Mouse (Mus musculus) megakaryocyte, embryonic 14.5 days (primary cell): ENCODE measurements around the gene Tcl1b1. TPM values are rescaled to one million over a fixed set of nuclear protein-coding genes. Genes with fewer than 3 reads are reported as not detected.
"Not testable (repeated sequence)": the region's sequence is repeated elsewhere in the genome, so short reads cannot be mapped to it uniquely, and the experiment has no call there.

Source experiments
- H3K27me3 ChIP-seq: replicated peaks from 2 replicates; pipeline ENCODE3; 2012; ENCODE audit warnings: inconsistent platforms
- H3K36me3 ChIP-seq: replicated peaks from 2 replicates; pipeline ENCODE3; 2012; ENCODE audit warnings: low read length, inconsistent platforms, mixed read lengths
- H3K4me1 ChIP-seq: 2 replicates; pipeline ENCODE4 v1.6.1; 2012; ENCODE audit warnings: inconsistent platforms
- H3K4me3 ChIP-seq: replicated peaks from 2 replicates; pipeline ENCODE3; 2012; ENCODE audit warnings: moderate library complexity, mild to moderate bottlenecking, inconsistent platforms
- H3K9me3 ChIP-seq: 2 replicates; pipeline ENCODE4 v1.6.1; 2012; ENCODE audit warnings: inconsistent platforms
- FLI1 ChIP-seq: IDR thresholded peaks from 2 replicates; pipeline ENCODE4 v1.6.1; 2012; ENCODE audit warnings: low read length, inconsistent platforms, mixed read lengths
- GATA1 ChIP-seq: IDR thresholded peaks from 3 replicates; pipeline ENCODE4 v1.6.1; 2012; ENCODE audit warnings: mixed read lengths, low read length, inconsistent platforms, borderline replicate concordance
- polyA plus RNA-seq: library from polyadenylated mRNA; stranded (reverse); fragments of >175 nt; gene quantifications from 2 replicates; pipeline ENCODE4 v1.2.3, GENCODE M21; 2012; ENCODE audit warnings: low replicate concordance; ENCODE audit not compliant: insufficient read depth

Gene Tcl1b1
- not detected in 2 replicates for polyA plus RNA-seq

DNA sequence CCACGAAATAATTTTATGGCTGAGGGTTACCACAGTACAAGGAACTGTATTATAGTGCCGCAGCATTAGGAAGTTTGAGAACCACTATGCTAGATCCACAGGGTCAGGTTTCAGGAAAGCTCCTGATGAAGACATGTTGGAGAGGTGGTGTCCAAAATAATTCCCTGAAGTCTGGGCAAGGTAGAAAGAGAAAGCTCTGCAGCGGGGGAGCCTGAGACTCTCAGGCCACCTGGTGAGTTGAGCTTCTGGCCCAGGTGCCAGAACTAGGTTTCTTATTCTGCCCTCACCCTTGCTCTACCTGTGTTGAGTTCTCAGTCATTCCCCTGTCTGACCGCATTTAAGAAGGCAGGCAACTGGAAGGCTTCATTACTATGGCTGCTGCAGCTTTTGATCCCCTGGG is at the start of gene Tcl1b1:
TSS of gene Tcl1b1 (plus strand) at position 301 of the 400 bp plus-strand sequence.
- Histone ChIP-seq H3K4me1 (no peaks in the 10 kb centered on the region), H3K4me3 (no peak within 1 kb of the TSS), H3K27me3 (peaks cover 1% of the 10 kb centered on the region), H3K9me3 (no peaks in the 10 kb centered on the region), H3K36me3 (no peaks in the 10 kb centered on the region)
- TF ChIP-seq FLI1 (no peak), GATA1 (no peak)

GRCm38 (mm10) chr12:105109812-105110211 is 49.7 kb upstream of the Tcl1b1 start:
- no peaks in the 10 kb centered on the region for H3K36me3 ChIP-seq
- peaks cover 14% of the 10 kb centered on the region for H3K27me3 ChIP-seq
- TF ChIP-seq FLI1 (no peak), GATA1 (no peak)
- no peak overlapping the region for H3K4me3 ChIP-seq
- H3K9me3 ChIP-seq: peaks cover 4% of the 10 kb centered on the region
- H3K4me1 ChIP-seq: peaks cover 6% of the 10 kb centered on the region; the same call in 1 of the 2 replicates

DNA sequence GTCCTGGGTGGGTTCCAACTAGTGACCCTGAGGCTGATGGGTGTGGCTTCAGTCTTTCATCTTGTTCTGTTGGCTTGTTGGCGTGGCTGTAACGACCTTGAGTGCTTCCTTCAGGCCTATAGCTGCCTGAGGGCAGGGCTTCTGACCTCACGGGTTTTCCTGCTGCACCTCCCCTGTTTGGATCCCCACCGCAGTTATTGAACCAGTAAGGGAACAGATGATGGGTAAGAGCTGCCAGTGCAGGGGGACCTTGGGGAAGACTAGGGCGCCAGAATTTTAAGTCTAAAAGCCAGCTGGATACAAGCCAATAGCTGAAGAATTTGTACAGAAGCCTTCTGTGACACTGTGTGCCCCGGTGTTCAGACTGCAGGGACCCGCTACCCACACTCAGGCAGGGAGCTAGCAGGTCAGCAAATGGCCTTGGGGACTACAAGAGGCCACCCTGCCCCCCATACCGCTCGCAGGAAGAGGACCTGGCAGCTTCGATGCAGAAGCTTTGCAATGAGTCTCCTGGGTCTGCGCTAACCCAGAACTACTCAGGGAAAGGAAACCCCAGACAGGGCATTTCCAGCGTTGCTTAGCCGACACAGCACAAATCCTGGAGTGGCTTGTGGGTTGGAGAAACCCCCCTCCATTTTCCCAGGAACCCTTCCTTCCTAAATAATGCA is 47.0 kb upstream of the Tcl1b1 start:
- H3K4me3 ChIP-seq: no peak overlapping the region
- no peaks in the 10 kb centered on the region for H3K36me3 ChIP-seq
- H3K9me3 ChIP-seq: peaks cover 4% of the 10 kb centered on the region
- peaks cover 6% of the 10 kb centered on the region; the same call in 1 of the 2 replicates for H3K4me1 ChIP-seq
- no peak for TF ChIP-seq GATA1
- no peak for TF ChIP-seq FLI1
- peaks cover 7% of the 10 kb centered on the region for H3K27me3 ChIP-seq

- no peak for TF ChIP-seq FLI1
- TF ChIP-seq GATA1: no peak
- Histone ChIP-seq H3K36me3 (no peaks in the 10 kb centered on the region), H3K27me3 (peaks cover 1% of the 10 kb centered on the region), H3K4me3 (no peak overlapping the region), H3K4me1 (no peaks in the 10 kb centered on the region), H3K9me3 (peaks cover 4% of the 10 kb centered on the region)
Observed at GRCm38 (mm10) chr12:105116648-105117047, 42.8 kb upstream of the Tcl1b1 start.

- Histone ChIP-seq H3K9me3 (peaks cover 15% of the 10 kb centered on the region), H3K27me3 (no peaks in the 10 kb centered on the region), H3K4me1 (no peaks in the 10 kb centered on the region), H3K36me3 (no peaks in the 10 kb centered on the region), H3K4me3 (no peak overlapping the region)
- no peak for TF ChIP-seq FLI1
- TF ChIP-seq GATA1: no peak
Observed at GRCm38 (mm10) chr12:105125362-105125761, 34.1 kb upstream of the Tcl1b1 start.

GRCm38 (mm10) chr12:105126516-105126915 is 33.0 kb upstream of the Tcl1b1 start:
- Histone ChIP-seq H3K4me1 (no peaks in the 10 kb centered on the region), H3K9me3 (peaks cover 15% of the 10 kb centered on the region), H3K36me3 (no peaks in the 10 kb centered on the region), H3K27me3 (no peaks in the 10 kb centered on the region), H3K4me3 (no peak overlapping the region)
- TF ChIP-seq GATA1 (no peak), FLI1 (no peak)

- Histone ChIP-seq H3K4me1 (no peaks in the 10 kb centered on the region), H3K9me3 (peaks cover 15% of the 10 kb centered on the region), H3K4me3 (no peak overlapping the region), H3K27me3 (no peaks in the 10 kb centered on the region), H3K36me3 (no peaks in the 10 kb centered on the region)
- TF ChIP-seq GATA1 (no peak), FLI1 (no peak)
Observed at GRCm38 (mm10) chr12:105127607-105128006, 31.9 kb upstream of the Tcl1b1 start.

DNA sequence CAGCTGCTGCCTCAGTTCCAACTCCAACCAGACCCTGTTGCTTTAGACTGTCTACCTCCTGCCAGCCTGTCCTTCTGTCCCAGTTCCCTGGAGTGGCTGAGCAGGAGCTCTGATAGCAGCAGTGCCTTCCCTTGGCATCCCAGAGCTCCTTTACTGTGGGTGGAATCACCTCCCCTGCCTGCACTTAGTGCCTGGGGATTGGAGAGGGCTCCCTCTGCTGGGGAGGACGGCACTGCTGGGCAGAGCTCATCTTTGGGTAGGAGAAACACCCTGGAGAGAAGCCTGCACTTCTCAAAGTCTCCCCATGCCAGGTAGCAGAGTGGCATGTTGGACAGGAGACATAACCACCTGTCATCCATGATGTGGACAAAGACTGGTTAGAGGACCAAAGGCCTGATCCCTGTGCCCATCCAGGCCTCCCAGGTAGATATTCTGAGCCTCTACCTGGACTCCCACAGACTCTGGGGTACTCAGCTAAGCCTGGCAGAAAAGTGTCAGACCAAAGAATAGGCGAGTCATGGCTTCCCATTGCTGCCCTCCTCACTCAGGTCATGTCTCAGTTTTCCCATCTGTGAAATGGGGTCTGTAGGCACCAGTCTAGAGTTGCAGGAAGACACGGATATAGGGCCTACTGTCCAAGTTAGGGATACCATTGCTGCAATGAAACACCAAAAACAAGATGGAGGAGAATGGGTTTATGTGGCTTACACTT is 29.8 kb upstream of the Tcl1b1 start:
- peaks cover 15% of the 10 kb centered on the region for H3K9me3 ChIP-seq
- not testable (repeated sequence) for H3K4me3 ChIP-seq, H3K4me1 ChIP-seq, H3K27me3 ChIP-seq, H3K36me3 ChIP-seq

DNA sequence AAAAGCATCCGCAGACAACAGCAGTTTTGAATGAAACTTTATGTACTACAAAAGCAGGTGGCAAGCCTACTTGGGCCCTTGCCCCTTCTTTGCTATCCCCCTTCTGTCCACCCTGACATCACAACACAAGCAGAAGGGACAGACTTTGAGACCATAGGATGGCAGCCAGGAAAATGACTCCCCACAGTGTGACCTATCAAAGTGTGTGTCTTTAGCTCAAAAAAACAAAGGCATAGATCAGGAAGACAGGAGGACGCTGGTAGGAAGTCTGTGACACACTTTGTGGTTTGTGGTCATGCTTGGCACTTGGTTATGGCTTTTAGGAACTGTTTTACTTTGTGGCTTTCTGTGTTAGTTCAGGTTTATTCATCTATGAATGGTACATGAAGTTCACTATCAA is 25.3 kb upstream of the Tcl1b1 start:
- H3K36me3 ChIP-seq, H3K4me1 ChIP-seq, H3K4me3 ChIP-seq, H3K27me3 ChIP-seq, H3K9me3 ChIP-seq: not testable (repeated sequence)

DNA sequence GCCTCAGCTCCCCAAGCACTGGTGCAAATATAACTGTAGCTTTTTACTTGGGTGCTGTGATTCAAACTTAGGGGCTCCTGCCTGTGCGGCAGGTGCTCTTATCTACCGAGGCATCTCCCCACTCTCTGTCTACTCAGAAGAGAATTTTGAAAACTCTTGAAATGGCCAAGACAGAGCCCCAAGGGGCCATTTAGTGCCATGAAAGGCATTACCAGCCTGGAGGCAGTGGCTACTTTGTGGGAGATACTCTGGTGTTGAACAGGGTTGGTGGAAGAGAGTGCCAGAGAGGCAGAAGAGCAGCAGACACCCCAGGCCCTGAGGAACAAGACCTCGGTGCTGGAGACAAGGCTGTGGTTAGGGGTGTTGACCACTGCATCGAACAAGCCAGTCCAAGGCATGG is 24.7 kb upstream of the Tcl1b1 start:
- H3K36me3 ChIP-seq, H3K4me3 ChIP-seq, H3K27me3 ChIP-seq, H3K9me3 ChIP-seq, H3K4me1 ChIP-seq: not testable (repeated sequence)

- H3K36me3 ChIP-seq, H3K4me3 ChIP-seq, H3K4me1 ChIP-seq, H3K27me3 ChIP-seq: not testable (repeated sequence)
- peaks cover 14% of the 10 kb centered on the region; the same call in 1 of the 2 replicates for H3K9me3 ChIP-seq
Observed at GRCm38 (mm10) chr12:105137729-105138128, 21.8 kb upstream of the Tcl1b1 start.
